Comparison of ENCODE assay signal across 18 mouse cellular contexts in genomic region chr11:22665978-22666377, GRCm38 (mm10).
DNase-seq lines count a peak whose midpoint lies in the region; ATAC-seq and TF ChIP-seq lines count a peak whose summit lies in the region.
"Had no signal": no experiment of that assay in that cellular context is flagged by ENCODE, and none has a peak within 500 bp of the region (broad histone marks: within the 10 kb centered on the region; RNA-seq: fewer than 3 reads in every experiment).

No protein-coding gene starts in this region.

- no peak overlapping the region for H3K27ac ChIP-seq in liver, embryonic 14.5 days
- H3K27ac ChIP-seq in liver, embryonic 12.5 days: no peak overlapping the region
- H3K27ac ChIP-seq in forebrain, embryonic 10.5 days: no peak overlapping the region
- H3K27ac ChIP-seq: embryonic facial prominence, embryonic 12.5 days; forebrain, embryonic 13.5 days; gastrocnemius, adult 2 months; hindbrain, embryonic 12.5 days had no signal

- DNase-seq in liver, embryonic 14.5 days (ENCODE audit: low read depth in 3 of 3, low spot score in 3 of 3): peak in 1 of 3 experiments; percentile 7
- DNase-seq in B cell, adult 2 months: peak; percentile 42 to 47
- no peak for DNase-seq in G1E (ENCODE audit: low spot score)
- no peak for DNase-seq in adrenal gland, postnatal 25 days
- no peak for DNase-seq in thymus, postnatal 25 days
- no peak for DNase-seq in forebrain, embryonic 10.5 days (ENCODE audit: extremely low spot score, low spot score)
- DNase-seq: cerebellum, adult 8-10 months; gastrocnemius, adult 2 months; kidney, adult 8-10 months; left cerebral cortex, postnatal 4 days had no signal

- no peak for TF ChIP-seq CTCF in liver, embryonic 14.5 days (IDR thresholded peaks at IDR 0.05; ENCODE audit: low read depth)
- no peak for TF ChIP-seq CTCF in G1E (IDR thresholded peaks at IDR 0.05; ENCODE audit: low read depth, low read length)

- no peak overlapping the region for H3K9ac ChIP-seq in liver, embryonic 14.5 days (replicated peaks)
- no peak overlapping the region for H3K9ac ChIP-seq in liver, embryonic 12.5 days
- H3K9ac ChIP-seq: embryonic facial prominence, embryonic 12.5 days; forebrain, embryonic 13.5 days; heart, embryonic 12.5 days; hindbrain, embryonic 12.5 days had no signal

- no peak for TF ChIP-seq EP300 in liver, embryonic 14.5 days (IDR thresholded peaks at IDR 0.05; ENCODE audit: low read depth)

- H3K4me1 ChIP-seq in liver, embryonic 14.5 days (replicated peaks; ENCODE audit: control insufficient read depth in 2 of 2, insufficient read depth in 2 of 2, low read length in 1 of 2): no peaks in the 10 kb centered on the region
- H3K4me1 ChIP-seq in liver, embryonic 12.5 days: peaks cover 12% of the 10 kb centered on the region
- H3K4me1 ChIP-seq in G1E (ENCODE audit: insufficient read depth, low read depth, low read length): no peaks in the 10 kb centered on the region
- peaks cover 12% of the 10 kb centered on the region for H3K4me1 ChIP-seq in forebrain, embryonic 10.5 days
- H3K4me1 ChIP-seq: embryonic facial prominence, embryonic 12.5 days had no signal

- WGBS in liver, embryonic 14.5 days (ENCODE audit: insufficient replicate concordance): 4% methylated on average over 4 of the region's 4 CpGs
- 9% methylated on average over 4 of the region's 4 CpGs for WGBS in liver, embryonic 12.5 days (ENCODE audit: insufficient replicate concordance)
- WGBS in forebrain, embryonic 10.5 days: 66% methylated on average over 4 of the region's 4 CpGs

- H3K27me3 ChIP-seq in liver, embryonic 14.5 days (ENCODE audit: control insufficient read depth, insufficient read depth, low read length): no peaks in the 10 kb centered on the region
- 0 out of 2 replicates have a peak, but pooled peaks cover 5% of the 10 kb centered on the region for H3K27me3 ChIP-seq in liver, embryonic 12.5 days (replicated peaks)
- peaks cover 13% of the 10 kb centered on the region for H3K27me3 ChIP-seq in G1E (ENCODE audit: insufficient read depth, low read length)
- no peaks in the 10 kb centered on the region for H3K27me3 ChIP-seq in forebrain, embryonic 10.5 days (ENCODE audit: poor library complexity, severe bottlenecking)
- H3K27me3 ChIP-seq: embryonic facial prominence, embryonic 12.5 days; forebrain, embryonic 13.5 days; heart, embryonic 12.5 days; hindbrain, embryonic 12.5 days; megakaryocyte, embryonic 14.5 days had no signal

- H3K4me3 ChIP-seq in liver, embryonic 14.5 days (ENCODE audit: insufficient read depth in 1 of 2, low read depth in 2 of 2, low read length in 2 of 2): no peak overlapping the region
- no peak overlapping the region for H3K4me3 ChIP-seq in liver, embryonic 12.5 days
- H3K4me3 ChIP-seq in G1E (ENCODE audit: low read depth, low read length): no peak overlapping the region
- H3K4me3 ChIP-seq in forebrain, embryonic 10.5 days: no peak overlapping the region
- H3K4me3 ChIP-seq: embryonic facial prominence, embryonic 12.5 days; forebrain, embryonic 13.5 days; gastrocnemius, adult 2 months; heart, embryonic 12.5 days; hindbrain, embryonic 12.5 days; megakaryocyte, embryonic 14.5 days; myocyte had no signal

- H3K4me2 ChIP-seq in liver, embryonic 14.5 days (ENCODE audit: low read depth): no peak overlapping the region
- H3K4me2 ChIP-seq in liver, embryonic 12.5 days: no peak overlapping the region
- H3K4me2 ChIP-seq: embryonic facial prominence, embryonic 12.5 days; forebrain, embryonic 13.5 days; heart, embryonic 12.5 days; hindbrain, embryonic 12.5 days had no signal

- ATAC-seq in liver, embryonic 14.5 days (ENCODE audit: insufficient read depth): peak; percentile 39; the same call in 1 of the 2 replicates
- no peak for ATAC-seq in liver, embryonic 12.5 days
- peak; percentile 4; the same call in 1 of the 2 replicates for ATAC-seq in G1E (ENCODE audit: extremely low read depth, insufficient number of reproducible peaks, low FRiP score, poor library complexity, severe bottlenecking)
- peak; percentile 97 for ATAC-seq in megakaryocyte, adult 5-6 weeks (ENCODE audit: poor library complexity, severe bottlenecking)
- ATAC-seq: forebrain, embryonic 13.5 days had no signal

- no peaks in the 10 kb centered on the region for H3K9me3 ChIP-seq in liver, embryonic 14.5 days (ENCODE audit: control insufficient read depth, low read length)
- no peaks in the 10 kb centered on the region for H3K9me3 ChIP-seq in liver, embryonic 12.5 days (replicated peaks)
- H3K9me3 ChIP-seq in G1E (replicated peaks): no peaks in the 10 kb centered on the region
- H3K9me3 ChIP-seq in forebrain, embryonic 10.5 days: no peaks in the 10 kb centered on the region
- H3K9me3 ChIP-seq: embryonic facial prominence, embryonic 12.5 days; forebrain, embryonic 13.5 days; heart, embryonic 12.5 days; hindbrain, embryonic 12.5 days; megakaryocyte, embryonic 14.5 days had no signal

- no peaks in the 10 kb centered on the region for H3K36me3 ChIP-seq in liver, embryonic 14.5 days (replicated peaks; ENCODE audit: control insufficient read depth, insufficient read depth, low read depth)
- no peaks in the 10 kb centered on the region for H3K36me3 ChIP-seq in liver, embryonic 12.5 days
- H3K36me3 ChIP-seq in G1E (replicated peaks): no peaks in the 10 kb centered on the region
- no peaks in the 10 kb centered on the region for H3K36me3 ChIP-seq in forebrain, embryonic 10.5 days (replicated peaks)
- H3K36me3 ChIP-seq: embryonic facial prominence, embryonic 12.5 days; heart, embryonic 12.5 days; hindbrain, embryonic 12.5 days had no signal

Comparison
In these comparisons a context has a peak if more than half of its experiments do, and no peak if none do; other contexts are left out.
1. DNase-seq: peak in B cell, adult 2 months (2 of 2); none in G1E (single experiment), adrenal gland, postnatal 25 days (single experiment), thymus, postnatal 25 days (single experiment) and forebrain, embryonic 10.5 days (single experiment).